Comparison of ENCODE assay signal across 9 mouse cellular contexts in genomic region chr4:138884261-138884660, GRCm38 (mm10). TPM values are rescaled to one million over a fixed set of nuclear protein-coding genes. Genes with fewer than 3 reads are reported as not detected.
DNase-seq lines count a peak whose midpoint lies in the region; ATAC-seq and TF ChIP-seq lines count a peak whose summit lies in the region.
"Had no signal": no experiment of that assay in that cellular context is flagged by ENCODE, and none has a peak within 500 bp of the region (broad histone marks: within the 10 kb centered on the region; RNA-seq: fewer than 3 reads in every experiment).

No protein-coding gene starts in this region.

- H3K36me3 ChIP-seq in heart, adult 2 months (ENCODE audit: control insufficient read depth, insufficient read depth, low read length): no peaks in the 10 kb centered on the region
- H3K36me3 ChIP-seq in lung, embryonic 16.5 days (ENCODE audit: control insufficient read depth, insufficient read depth, low read length): no peaks in the 10 kb centered on the region
- H3K36me3 ChIP-seq: heart, embryonic 13.5 days had no signal

- no peaks in the 10 kb centered on the region; the same call in 1 of the 2 replicates for H3K27me3 ChIP-seq in heart, adult 2 months (ENCODE audit: control insufficient read depth, insufficient read depth, low read length)
- no peaks in the 10 kb centered on the region; the same call in 1 of the 2 replicates for H3K27me3 ChIP-seq in lung, embryonic 16.5 days (ENCODE audit: control insufficient read depth, insufficient read depth, low read depth, low read length)

- intact Hi-C loops in heart, adult 2 months (cut with DNase I): loop anchor here (1.0 kb wide), 1 partner anchor 18 kb away; no protein-coding TSS in a partner anchor

- H3K9me3 ChIP-seq in lung, embryonic 16.5 days (ENCODE audit: control insufficient read depth, low read length): no peaks in the 10 kb centered on the region
- H3K9me3 ChIP-seq: heart, embryonic 13.5 days had no signal

- H3K9ac ChIP-seq in heart, adult 2 months (ENCODE audit: low read depth, low read length): no peak overlapping the region
- no peak overlapping the region for H3K9ac ChIP-seq in lung, embryonic 16.5 days (ENCODE audit: low read length)
- H3K9ac ChIP-seq: heart, embryonic 13.5 days had no signal

- H3K27ac ChIP-seq in heart, adult 2 months: no peak overlapping the region
- no peak overlapping the region for H3K27ac ChIP-seq in lung, embryonic 16.5 days (ENCODE audit: low read length)
- H3K27ac ChIP-seq: heart, embryonic 13.5 days had no signal

- no peaks in the 10 kb centered on the region for H3K4me1 ChIP-seq in heart, adult 2 months (ENCODE audit: control insufficient read depth, insufficient read depth, low read length)
- peaks cover 5% of the 10 kb centered on the region; the same call in 1 of the 2 replicates for H3K4me1 ChIP-seq in lung, embryonic 16.5 days (replicated peaks; ENCODE audit: control insufficient read depth, insufficient read depth, low read length)

- H3K79me2 ChIP-seq in heart, adult 2 months (replicated peaks; ENCODE audit: control insufficient read depth, insufficient read depth, low read length): no peaks in the 10 kb centered on the region

- no peak overlapping the region for H3K4me2 ChIP-seq in lung, embryonic 16.5 days (ENCODE audit: low read depth, low read length)
- H3K4me2 ChIP-seq: heart, embryonic 13.5 days had no signal

- 15% methylated on average over 6 of the region's 6 CpGs for WGBS in heart, adult 2 months
- WGBS in large intestine, adult 2 months: 7% methylated on average over 6 of the region's 6 CpGs
- WGBS in lung, embryonic 16.5 days: 14% methylated on average over 6 of the region's 6 CpGs

- no peak overlapping the region for H3K4me3 ChIP-seq in heart, adult 2 months
- H3K4me3 ChIP-seq in lung, embryonic 16.5 days (ENCODE audit: low read length): no peak overlapping the region
- H3K4me3 ChIP-seq: heart, embryonic 13.5 days had no signal

- no peak for TF ChIP-seq POLR2A in heart, adult 2 months (IDR thresholded peaks at IDR 0.05; ENCODE audit: insufficient read depth, low read depth, low read length)

- TF ChIP-seq EP300 in heart, adult 2 months (IDR thresholded peaks at IDR 0.05; ENCODE audit: insufficient read depth, low read depth, low read length): peak; percentile 52; the same call in 1 of the 2 replicates

- TF ChIP-seq CTCF in heart, adult 2 months (IDR thresholded peaks at IDR 0.05): peak; percentile 93

- ATAC-seq in lung, embryonic 16.5 days (ENCODE audit: low read depth): peak; percentile 42; the same call in 1 of the 2 replicates

- DNase-seq in CD4-positive helper T cell, adult 2 months (ENCODE audit: low read depth, low spot score): peak; percentile 56
- peak; percentile 86 for DNase-seq in adipocyte (ENCODE audit: low spot score)
- DNase-seq in cerebellum, postnatal 4 days (ENCODE audit: low spot score in 2 of 2): peak; percentile 90 to 93
- DNase-seq in heart, adult 2 months: peak; percentile 74 to 86
- DNase-seq in large intestine, adult 2 months (ENCODE audit: low read depth, low spot score): peak; percentile 65
- peak; percentile 95 for DNase-seq in retina, embryonic 14.5 days (ENCODE audit: low spot score)
- DNase-seq in thymus, postnatal 4 days: peak; percentile 87

RNA-seq across cellular contexts. Expression of gene Pla2g2e, which starts 6.5 kb away (rescaled TPM):
- 1 to 10 TPM in 1 of 2 experiments, under 1 TPM in 1; 0.73 to 1.6 TPM for total RNA-seq in heart, adult 2 months (2021)
- polyA plus RNA-seq in heart, adult 2 months (2012; rRNA removed): 0.43 TPM in 1 of 2 replicates, not detected in the other
- 0.63 and 0.67 TPM in 2 replicates for polyA plus RNA-seq in large intestine, adult 2 months (2012; rRNA removed)
- polyA plus RNA-seq in lung, embryonic 16.5 days (2015; fragmentation: Nextera tagmentation; extraction: Ambion mirVana): not detected in 2 replicates
- polyA plus RNA-seq: heart, embryonic 13.5 days had no signal

RNA-seq across cellular contexts. Expression of gene Gm13030, which starts 10.5 kb away (rescaled TPM):
- not detected for total RNA-seq in heart, adult 2 months (2021)
- not detected in 2 replicates for polyA plus RNA-seq in heart, adult 2 months (2012; rRNA removed)
- polyA plus RNA-seq in large intestine, adult 2 months (2012; rRNA removed): not detected in 2 replicates
- polyA plus RNA-seq in lung, embryonic 16.5 days (2015; fragmentation: Nextera tagmentation; extraction: Ambion mirVana): not detected in 2 replicates
- polyA plus RNA-seq: heart, embryonic 13.5 days had no signal

RNA-seq across cellular contexts. Expression of gene Pla2g5, which starts 21.0 kb away (rescaled TPM):
- total RNA-seq in heart, adult 2 months (2021): 10 to 100 TPM; 24.8 to 33.0 TPM
- 87.6 and 129 TPM in 2 replicates for polyA plus RNA-seq in heart, adult 2 months (2012; rRNA removed)
- 35.3 and 72.0 TPM in 2 replicates for polyA plus RNA-seq in large intestine, adult 2 months (2012; rRNA removed)
- polyA plus RNA-seq in lung, embryonic 16.5 days (2015; fragmentation: Nextera tagmentation; extraction: Ambion mirVana): 0.58 and 0.60 TPM in 2 replicates

RNA-seq across cellular contexts. Expression of gene Otud3, which starts 29.5 kb away (rescaled TPM):
- 10 to 100 TPM; 10.4 to 11.7 TPM for total RNA-seq in heart, adult 2 months (2021)
- polyA plus RNA-seq in heart, adult 2 months (2012; rRNA removed): 6.1 and 8.8 TPM in 2 replicates
- polyA plus RNA-seq in large intestine, adult 2 months (2012; rRNA removed): 5.5 and 10.8 TPM in 2 replicates
- 3.1 TPM in 2 replicates for polyA plus RNA-seq in lung, embryonic 16.5 days (2015; fragmentation: Nextera tagmentation; extraction: Ambion mirVana)

Comparison
In these comparisons a context has a peak if more than half of its experiments do, and no peak if none do; other contexts are left out.
1. RNA of gene Pla2g5, which starts 21.0 kb away (polyA plus RNA-seq): 87.6 to 129 TPM in heart, adult 2 months and 35.3 to 72.0 TPM in large intestine, adult 2 months; 0.58 to 0.60 TPM in lung, embryonic 16.5 days; every median in the first group is over 10 times any median in the second.
2. Peak in every context shown above with its lines, with median percentiles within 50 percentile points of each other: DNase-seq.